Mouse (Mus musculus): ENCODE results near the gene Ccdc40. TPM values are rescaled to one million over a fixed set of nuclear protein-coding genes. Genes with fewer than 3 reads are reported as not detected.
A peak's percentile ranks its signal among the peaks of the same experiment; 100 is the strongest.

Ccdc40 gene
- polyA plus RNA-seq, 1 experiment = 2.5 TPM

DNA sequence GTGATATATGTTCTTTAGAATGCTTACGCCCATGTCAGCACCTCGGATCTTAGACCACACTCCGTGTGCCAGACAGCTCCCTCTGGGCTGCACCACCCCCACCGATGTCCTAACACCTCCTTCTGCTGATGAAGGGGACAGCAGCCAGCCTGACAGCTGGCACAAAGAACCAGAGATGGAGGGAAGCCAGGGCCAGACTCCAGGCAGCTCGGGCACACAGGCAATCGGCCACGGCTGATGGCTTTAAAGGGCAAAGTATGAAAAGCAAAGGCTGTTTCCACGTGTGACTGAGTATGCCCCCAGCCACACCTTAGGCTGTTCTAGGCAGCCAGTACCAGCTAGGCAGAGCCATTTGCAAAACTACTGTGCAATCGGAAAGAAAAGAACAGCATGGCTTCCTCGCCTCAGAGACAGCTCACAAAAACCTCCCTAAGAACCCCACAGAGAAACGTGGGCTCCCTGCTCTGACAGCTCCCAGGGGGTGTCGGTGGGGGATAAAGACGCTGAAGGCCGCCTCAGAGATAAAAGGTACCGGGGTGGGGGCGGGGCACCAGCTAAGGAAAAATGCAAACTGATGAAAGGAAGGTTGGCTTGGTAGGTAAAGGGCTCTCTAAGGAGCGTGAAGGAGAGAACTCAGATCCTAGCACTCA is 8.4 kb upstream of the Ccdc40 start:
- H3K27me3 ChIP-seq (ENCODE audit: control insufficient read depth, insufficient read depth, low read length) = no peaks in the 10 kb centered on the region
- H3K36me3 ChIP-seq (ENCODE audit: control insufficient read depth, insufficient read depth, low read length) = no peaks in the 10 kb centered on the region
- peaks cover 20% of the 10 kb centered on the region for H3K4me1 ChIP-seq (replicated peaks; ENCODE audit: control insufficient read depth, insufficient read depth, low read length)
- DNase-seq = no peak
- TF ChIP-seq CTCF (IDR thresholded peaks at IDR 0.05; ENCODE audit: borderline replicate concordance, control insufficient read depth, extremely low read depth, insufficient read depth, low read length, poor library complexity) (no peak), POLR2A (IDR thresholded peaks at IDR 0.05; ENCODE audit: control insufficient read depth, extremely low read depth, insufficient read depth, low read length, poor library complexity) (no peak)
- 83% methylated on average over 17 of the region's 17 CpGs for WGBS
- H3K27ac ChIP-seq (ENCODE audit: control insufficient read depth, insufficient read depth, low read length) = no peak overlapping the region
- no peak overlapping the region for H3K4me3 ChIP-seq (ENCODE audit: control insufficient read depth, insufficient read depth, low read length)

DNA sequence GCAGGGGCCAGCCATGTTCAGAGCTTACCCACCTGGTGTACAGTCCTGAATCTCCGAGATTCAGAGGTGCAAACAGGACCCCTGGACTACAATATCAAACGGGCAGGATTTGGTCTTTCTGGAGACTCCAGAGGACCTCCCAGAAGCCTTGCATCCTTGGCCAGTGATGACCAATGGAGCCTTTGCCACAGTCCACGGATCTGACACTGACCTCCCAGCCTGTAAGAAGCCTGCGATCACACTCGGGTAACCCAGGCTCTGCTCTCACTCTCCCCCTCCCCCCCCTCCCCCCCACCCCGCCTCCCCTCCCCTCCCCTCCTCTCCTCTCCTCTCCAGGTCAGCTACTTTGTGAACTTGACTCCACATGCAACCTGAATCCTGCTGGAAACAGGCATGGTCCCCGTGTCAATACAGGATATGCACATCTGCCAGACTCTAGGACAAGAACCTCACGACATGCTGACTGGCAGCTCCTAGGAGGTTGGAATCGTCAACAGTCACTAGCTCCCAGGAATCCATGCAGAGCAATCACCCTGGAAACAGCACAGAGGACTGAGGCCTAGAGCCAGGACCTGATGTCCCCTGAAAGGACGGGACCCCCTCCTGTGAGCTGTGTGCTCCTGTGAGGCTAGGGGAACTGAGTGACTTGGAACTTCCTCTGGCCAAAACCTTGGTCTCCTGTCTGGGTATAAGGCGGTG is 6.4 kb upstream of the Ccdc40 start:
- Histone ChIP-seq H3K27me3 (ENCODE audit: control insufficient read depth, insufficient read depth, low read length) (no peaks in the 10 kb centered on the region), H3K4me1 (replicated peaks; ENCODE audit: control insufficient read depth, insufficient read depth, low read length) (0 out of 2 replicates have a peak, but pooled peaks cover 2% of the 10 kb centered on the region), H3K27ac (ENCODE audit: control insufficient read depth, insufficient read depth, low read length) (no peak overlapping the region), H3K36me3 (ENCODE audit: control insufficient read depth, insufficient read depth, low read length) (no peaks in the 10 kb centered on the region), H3K4me3 (ENCODE audit: control insufficient read depth, insufficient read depth, low read length) (no peak overlapping the region)
- TF ChIP-seq CTCF (IDR thresholded peaks at IDR 0.05; ENCODE audit: borderline replicate concordance, control insufficient read depth, extremely low read depth, insufficient read depth, low read length, poor library complexity) = no peak
- no peak for TF ChIP-seq POLR2A (IDR thresholded peaks at IDR 0.05; ENCODE audit: control insufficient read depth, extremely low read depth, insufficient read depth, low read length, poor library complexity)
- no peak for DNase-seq
- 91% methylated on average over 10 of the region's 11 CpGs for WGBS

DNA sequence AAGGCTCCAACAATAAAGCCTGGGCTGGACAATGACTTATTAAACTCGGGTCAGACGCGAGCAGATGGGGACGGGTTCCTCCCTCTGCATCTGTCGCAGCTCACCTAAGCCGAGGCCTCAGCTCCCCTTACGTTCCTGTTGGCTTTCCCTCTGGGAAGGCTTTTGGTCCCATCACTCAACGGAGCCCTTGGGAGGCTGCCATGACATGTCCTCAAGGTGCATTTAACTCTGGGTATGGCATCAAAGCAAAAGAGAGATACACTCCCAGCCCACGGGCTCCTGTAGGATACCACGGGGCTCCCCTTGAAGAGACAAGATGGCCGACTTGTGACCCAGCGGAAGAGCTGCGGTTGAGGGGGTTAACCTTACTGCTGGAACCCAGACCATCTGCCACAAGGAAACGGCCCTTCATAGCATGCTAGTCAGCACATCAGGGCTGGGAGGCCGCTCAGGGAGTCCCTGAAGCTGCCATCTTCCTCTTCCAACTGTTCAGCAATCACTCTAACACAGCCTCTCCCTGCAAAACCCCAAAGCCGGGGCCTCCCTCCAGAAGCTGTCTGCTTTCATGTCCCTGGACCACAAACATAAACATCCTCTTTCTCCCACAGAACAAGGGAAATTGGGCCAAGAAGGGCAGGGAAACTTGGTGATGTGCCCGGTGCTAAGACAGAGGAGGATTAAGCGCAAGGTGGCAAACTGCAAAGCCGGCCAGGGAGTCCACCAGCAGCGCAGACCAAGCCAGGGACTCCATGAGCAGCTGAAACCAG is 5.1 kb upstream of the Ccdc40 start:
- H3K4me1 ChIP-seq (replicated peaks; ENCODE audit: control insufficient read depth, insufficient read depth, low read length) = peaks cover 9% of the 10 kb centered on the region
- no peak for DNase-seq
- TF ChIP-seq POLR2A (IDR thresholded peaks at IDR 0.05; ENCODE audit: control insufficient read depth, extremely low read depth, insufficient read depth, low read length, poor library complexity) (no peak), CTCF (IDR thresholded peaks at IDR 0.05; ENCODE audit: borderline replicate concordance, control insufficient read depth, extremely low read depth, insufficient read depth, low read length, poor library complexity) (no peak)
- 85% methylated on average over 20 of the region's 20 CpGs for WGBS
- H3K27ac ChIP-seq (ENCODE audit: control insufficient read depth, insufficient read depth, low read length) = no peak overlapping the region
- H3K4me3 ChIP-seq (ENCODE audit: control insufficient read depth, insufficient read depth, low read length) = no peak overlapping the region
- H3K27me3 ChIP-seq (ENCODE audit: control insufficient read depth, insufficient read depth, low read length) = peaks cover 5% of the 10 kb centered on the region
- no peaks in the 10 kb centered on the region for H3K36me3 ChIP-seq (ENCODE audit: control insufficient read depth, insufficient read depth, low read length)

DNA sequence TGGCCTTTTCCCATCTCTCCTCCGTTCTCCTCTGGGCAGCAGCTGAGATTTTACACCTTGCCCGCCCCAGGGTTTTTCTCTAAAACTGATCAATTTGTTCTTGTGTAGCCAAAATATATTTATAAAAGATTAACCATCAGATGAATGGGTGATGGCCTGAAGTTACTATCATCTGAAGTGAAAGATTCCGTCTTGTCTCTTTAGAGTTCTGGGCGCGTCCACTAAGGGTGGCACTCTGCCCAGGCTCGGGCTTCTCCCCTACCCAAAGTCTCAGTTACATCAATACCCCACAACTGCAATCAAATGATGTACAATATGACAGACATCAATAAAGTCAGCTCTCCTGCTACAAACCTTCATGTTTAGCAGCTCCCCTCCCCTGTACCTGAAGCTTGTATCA is 3.4 kb upstream of the Ccdc40 start:
- no peaks in the 10 kb centered on the region for H3K36me3 ChIP-seq (ENCODE audit: control insufficient read depth, insufficient read depth, low read length)
- TF ChIP-seq POLR2A (IDR thresholded peaks at IDR 0.05; ENCODE audit: control insufficient read depth, extremely low read depth, insufficient read depth, low read length, poor library complexity) (no peak), CTCF (IDR thresholded peaks at IDR 0.05; ENCODE audit: borderline replicate concordance, control insufficient read depth, extremely low read depth, insufficient read depth, low read length, poor library complexity) (no peak)
- DNase-seq = no peak
- H3K4me1 ChIP-seq (replicated peaks; ENCODE audit: control insufficient read depth, insufficient read depth, low read length) = peaks cover 17% of the 10 kb centered on the region
- peaks cover 5% of the 10 kb centered on the region for H3K27me3 ChIP-seq (ENCODE audit: control insufficient read depth, insufficient read depth, low read length)
- no peak overlapping the region for H3K27ac ChIP-seq (ENCODE audit: control insufficient read depth, insufficient read depth, low read length)
- no peak overlapping the region for H3K4me3 ChIP-seq (ENCODE audit: control insufficient read depth, insufficient read depth, low read length)
- 99% methylated on average over 6 of the region's 6 CpGs for WGBS

DNA sequence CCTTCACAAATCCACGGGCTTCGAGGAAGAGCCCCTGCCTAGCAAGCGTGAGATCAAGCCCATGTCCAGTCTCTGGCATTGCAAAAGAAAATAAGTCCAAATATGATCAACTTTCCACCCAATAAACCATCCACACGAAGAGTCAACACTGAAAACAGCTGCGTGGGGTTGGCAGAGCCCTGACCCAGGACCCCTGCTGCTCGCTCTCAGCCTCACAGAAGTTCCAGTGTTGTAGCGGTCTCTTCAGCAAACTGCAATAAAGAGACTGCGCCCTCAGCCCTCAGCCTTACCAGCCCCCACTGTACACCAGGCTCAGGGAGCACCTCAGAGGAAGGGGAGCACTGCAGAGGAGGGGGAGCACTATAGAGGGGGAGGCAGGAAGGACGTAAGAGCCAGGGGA is 2.7 kb upstream of the Ccdc40 start:
- Histone ChIP-seq H3K27me3 (ENCODE audit: control insufficient read depth, insufficient read depth, low read length) (peaks cover 5% of the 10 kb centered on the region), H3K4me3 (ENCODE audit: control insufficient read depth, insufficient read depth, low read length) (no peak overlapping the region), H3K27ac (ENCODE audit: control insufficient read depth, insufficient read depth, low read length) (no peak overlapping the region), H3K36me3 (ENCODE audit: control insufficient read depth, insufficient read depth, low read length) (no peaks in the 10 kb centered on the region), H3K4me1 (replicated peaks; ENCODE audit: control insufficient read depth, insufficient read depth, low read length) (peaks cover 17% of the 10 kb centered on the region)
- no peak for DNase-seq
- TF ChIP-seq CTCF (IDR thresholded peaks at IDR 0.05; ENCODE audit: borderline replicate concordance, control insufficient read depth, extremely low read depth, insufficient read depth, low read length, poor library complexity) = no peak
- no peak for TF ChIP-seq POLR2A (IDR thresholded peaks at IDR 0.05; ENCODE audit: control insufficient read depth, extremely low read depth, insufficient read depth, low read length, poor library complexity)
- 91% methylated on average over 9 of the region's 9 CpGs for WGBS

DNA sequence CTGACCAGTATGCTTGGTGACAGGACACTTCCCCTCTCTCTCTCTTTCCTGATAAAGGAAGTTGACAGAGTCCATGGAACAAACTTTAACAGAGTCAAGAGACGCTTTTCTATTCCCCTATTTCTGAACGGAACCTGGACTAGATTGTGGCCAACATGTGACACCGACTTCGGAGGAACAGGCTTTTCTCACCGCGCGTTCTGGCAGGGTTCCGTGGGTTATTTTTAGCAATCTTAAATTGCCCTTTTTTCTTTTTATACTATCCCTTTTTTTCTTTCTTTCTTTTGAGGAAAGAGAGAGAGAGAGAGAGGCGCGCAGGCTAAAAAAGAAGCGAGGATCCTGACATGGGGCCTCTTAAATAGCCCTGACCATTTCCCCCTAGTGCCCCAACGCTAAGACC is 781 bp upstream of the Ccdc40 start:
- H3K27ac ChIP-seq (ENCODE audit: control insufficient read depth, insufficient read depth, low read length) = no peak overlapping the region
- peaks cover 17% of the 10 kb centered on the region for H3K4me1 ChIP-seq (replicated peaks; ENCODE audit: control insufficient read depth, insufficient read depth, low read length)

More for the DNA sequence above, 781 bp upstream of the Ccdc40 start:
- peaks cover 5% of the 10 kb centered on the region for H3K27me3 ChIP-seq (ENCODE audit: control insufficient read depth, insufficient read depth, low read length)
- TF ChIP-seq CTCF (IDR thresholded peaks at IDR 0.05; ENCODE audit: borderline replicate concordance, control insufficient read depth, extremely low read depth, insufficient read depth, low read length, poor library complexity) (no peak), POLR2A (IDR thresholded peaks at IDR 0.05; ENCODE audit: control insufficient read depth, extremely low read depth, insufficient read depth, low read length, poor library complexity) (no peak)
- 7% methylated on average over 12 of the region's 12 CpGs for WGBS
- H3K36me3 ChIP-seq (ENCODE audit: control insufficient read depth, insufficient read depth, low read length) = no peaks in the 10 kb centered on the region
- no peak for DNase-seq
- H3K4me3 ChIP-seq (ENCODE audit: control insufficient read depth, insufficient read depth, low read length) = peak overlapping the region; percentile 63
